Mouse (Mus musculus) hindbrain, embryonic 14.5 days (tissue): ENCODE measurements around the gene Snhg11. TPM values are rescaled to one million over a fixed set of nuclear protein-coding genes. Genes with fewer than 3 reads are reported as not detected.

ENCODE experiments used
- ATAC-seq: fragments of 200-750 bp; cut with Nextera tagmentation; 2 replicates; pipeline ENCODE4 v1.8.0; 2017; ENCODE audit warnings: moderate number of reproducible peaks, mild to moderate bottlenecking, moderate TSS enrichment, moderate library complexity; ENCODE audit not compliant: low FRiP score
- DNase-seq: peaks from one replicate; pipeline ENCODE4 v3.0.0-alpha.2; 2015; ENCODE audit warnings: low spot score
- H3K27ac ChIP-seq: fragments of 300-500 bp; sonication (generic); 2 replicates; pipeline ENCODE4 v1.5.1; 2014; ENCODE audit warnings: mild to moderate bottlenecking, moderate library complexity
- H3K27me3 ChIP-seq: fragments of 300-500 bp; sonication (generic); 2 replicates; pipeline ENCODE4 v1.6.1; 2014; ENCODE audit warnings: mild to moderate bottlenecking, low read length, mixed read lengths; ENCODE audit not compliant: control insufficient read depth, insufficient read depth
- H3K36me3 ChIP-seq: fragments of 300-500 bp; sonication (generic); replicated peaks from 2 replicates; pipeline ENCODE4 v1.6.1; 2014; ENCODE audit not compliant: control insufficient read depth, insufficient read depth
- H3K4me1 ChIP-seq: fragments of 300-500 bp; sonication (generic); replicated peaks from 2 replicates; pipeline ENCODE4 v1.6.1; 2014; ENCODE audit warnings: antibody characterized with exemption, low read length, mixed read lengths; ENCODE audit not compliant: control insufficient read depth, insufficient read depth
- H3K4me2 ChIP-seq: fragments of 300-500 bp; sonication (generic); replicated peaks from 2 replicates; pipeline ENCODE4 v1.6.1; 2014; ENCODE audit warnings: mild to moderate bottlenecking, moderate library complexity
- H3K4me3 ChIP-seq: fragments of 300-500 bp; sonication (generic); replicated peaks from 2 replicates; pipeline ENCODE4 v1.5.1; 2014; ENCODE audit warnings: mild to moderate bottlenecking, low read length
- H3K9ac ChIP-seq: fragments of 300-500 bp; sonication (generic); 2 replicates; pipeline ENCODE4 v1.6.1; 2014
- H3K9me3 ChIP-seq: fragments of 300-500 bp; sonication (generic); 2 replicates; pipeline ENCODE4 v1.6.1; 2016; ENCODE audit warnings: low read length; ENCODE audit not compliant: control insufficient read depth
- WGBS: fragments of 180-500 bp; shearing (Covaris S2); extraction: QIAGEN DNeasy Blood & Tissue Kit; methylation state at CpG from one replicate; pipeline ENCODE4 v1.1.7; 2014; 5-methylcytosine and 5-hydroxymethylcytosine counted together
- polyA plus RNA-seq: library from polyadenylated mRNA; unstranded; fragments of >200 nt; fragmentation: Nextera tagmentation; extraction: Ambion mirVana; gene quantifications from 2 replicates; pipeline ENCODE4 v1.2.1, GENCODE M21; 2014

Snhg11 gene
- polyA plus RNA-seq, 1 experiment from 2014 or later: 543 TPM

DNA sequence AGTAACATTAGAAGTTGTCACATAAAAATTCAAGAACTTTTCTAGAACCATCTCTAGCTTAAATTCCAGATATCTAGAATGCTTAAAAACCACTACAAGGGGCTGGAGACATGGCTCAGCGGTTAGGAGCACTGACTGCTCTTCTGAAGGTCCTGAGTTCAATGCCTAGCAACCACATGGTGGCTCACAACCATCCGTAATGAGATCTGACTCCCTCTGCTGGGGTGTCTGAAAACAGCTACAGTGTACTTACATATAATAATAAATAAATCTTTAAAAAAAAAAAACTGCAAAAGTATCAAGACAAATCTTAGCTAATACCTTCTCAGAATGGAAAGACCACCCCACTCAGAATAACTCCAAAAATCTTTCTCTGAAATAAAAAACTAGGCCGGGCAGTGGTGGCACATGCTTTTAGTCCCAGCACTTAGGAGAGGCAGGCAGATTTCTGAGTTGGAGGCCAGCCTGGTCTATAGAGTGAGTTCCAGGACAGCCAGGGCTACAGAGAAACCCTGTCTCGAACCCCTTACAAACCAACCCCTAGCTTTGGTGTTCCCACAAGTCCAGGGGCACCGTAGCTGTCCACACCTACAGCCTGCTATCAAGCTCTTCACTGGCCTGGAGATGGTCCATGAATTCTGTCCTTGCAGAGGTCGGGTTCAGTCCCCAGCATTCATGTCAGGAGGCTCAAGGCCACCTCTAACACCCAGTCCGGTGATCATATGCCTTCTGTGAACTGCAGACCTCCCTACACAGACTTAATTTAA, 20.9 kb upstream of the Snhg11 start:
- Histone ChIP-seq H3K4me3 (no peak overlapping the region), H3K36me3 (peaks cover 66% of the 10 kb centered on the region), H3K4me2 (no peak overlapping the region), H3K9me3 (no peaks in the 10 kb centered on the region), H3K4me1 (peaks cover under 1% of the 10 kb centered on the region; the same call in 1 of the 2 replicates), H3K27me3 (no peaks in the 10 kb centered on the region), H3K9ac (no peak overlapping the region), H3K27ac (no peak overlapping the region)
- 77% methylated on average over 7 of the region's 7 CpGs for WGBS
- DNase-seq: no peak
- ATAC-seq: no peak

DNA sequence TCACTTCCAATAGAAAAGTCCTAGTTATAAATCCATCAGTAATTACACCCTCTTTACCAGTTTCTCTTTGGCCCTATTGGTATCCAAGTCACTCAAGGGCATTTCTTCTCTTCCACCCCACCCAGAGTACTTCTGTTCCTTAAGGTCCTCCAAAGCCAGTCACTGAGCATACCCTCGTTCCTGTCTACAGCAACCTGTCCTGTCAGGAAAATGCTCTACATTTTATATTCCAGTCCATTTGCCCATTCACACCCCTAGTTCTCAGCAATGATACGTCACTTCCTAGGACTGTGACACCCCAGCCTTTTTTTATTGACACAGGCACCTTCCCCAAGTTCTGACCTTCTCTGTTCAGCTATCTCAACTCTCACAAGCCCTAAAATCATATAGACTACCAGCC, 20.2 kb upstream of the Snhg11 start:
- H3K27ac ChIP-seq: no peak overlapping the region
- H3K36me3 ChIP-seq: peaks cover 72% of the 10 kb centered on the region
- no peak for ATAC-seq
- H3K4me2 ChIP-seq: no peak overlapping the region
- peaks cover 8% of the 10 kb centered on the region for H3K4me1 ChIP-seq
- DNase-seq: no peak
- H3K9ac ChIP-seq: no peak overlapping the region
- no peak overlapping the region for H3K4me3 ChIP-seq
- no peaks in the 10 kb centered on the region for H3K27me3 ChIP-seq
- H3K9me3 ChIP-seq: no peaks in the 10 kb centered on the region
- 94% methylated on average over 2 of the region's 2 CpGs for WGBS

DNA sequence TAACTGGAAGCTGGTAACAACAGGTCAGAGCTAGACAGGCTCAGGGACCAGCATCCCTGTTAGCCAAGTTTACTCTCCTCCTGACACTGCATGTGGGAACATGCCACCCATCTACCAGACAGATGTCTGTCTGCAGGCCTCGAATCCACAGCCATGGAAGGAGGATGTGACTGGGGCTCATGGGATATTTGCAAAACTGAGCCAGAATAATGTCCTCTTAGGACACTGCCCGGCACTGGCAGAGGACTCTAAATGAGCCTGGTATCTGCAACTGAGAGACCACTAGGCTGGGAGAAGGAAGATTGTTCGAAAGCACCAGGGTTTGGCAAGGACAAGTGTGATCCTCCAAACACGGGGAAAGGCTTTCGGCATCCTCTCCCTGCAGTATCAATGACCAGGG, 19.3 kb upstream of the Snhg11 start:
- H3K27me3 ChIP-seq: no peaks in the 10 kb centered on the region
- no peak overlapping the region for H3K27ac ChIP-seq
- no peak overlapping the region for H3K4me2 ChIP-seq
- peaks cover 14% of the 10 kb centered on the region for H3K4me1 ChIP-seq
- no peak overlapping the region for H3K9ac ChIP-seq
- no peaks in the 10 kb centered on the region for H3K9me3 ChIP-seq
- H3K36me3 ChIP-seq: peaks cover 72% of the 10 kb centered on the region
- 96% methylated on average over 5 of the region's 5 CpGs for WGBS
- DNase-seq (no peak), ATAC-seq (no peak)
- no peak overlapping the region for H3K4me3 ChIP-seq

DNA sequence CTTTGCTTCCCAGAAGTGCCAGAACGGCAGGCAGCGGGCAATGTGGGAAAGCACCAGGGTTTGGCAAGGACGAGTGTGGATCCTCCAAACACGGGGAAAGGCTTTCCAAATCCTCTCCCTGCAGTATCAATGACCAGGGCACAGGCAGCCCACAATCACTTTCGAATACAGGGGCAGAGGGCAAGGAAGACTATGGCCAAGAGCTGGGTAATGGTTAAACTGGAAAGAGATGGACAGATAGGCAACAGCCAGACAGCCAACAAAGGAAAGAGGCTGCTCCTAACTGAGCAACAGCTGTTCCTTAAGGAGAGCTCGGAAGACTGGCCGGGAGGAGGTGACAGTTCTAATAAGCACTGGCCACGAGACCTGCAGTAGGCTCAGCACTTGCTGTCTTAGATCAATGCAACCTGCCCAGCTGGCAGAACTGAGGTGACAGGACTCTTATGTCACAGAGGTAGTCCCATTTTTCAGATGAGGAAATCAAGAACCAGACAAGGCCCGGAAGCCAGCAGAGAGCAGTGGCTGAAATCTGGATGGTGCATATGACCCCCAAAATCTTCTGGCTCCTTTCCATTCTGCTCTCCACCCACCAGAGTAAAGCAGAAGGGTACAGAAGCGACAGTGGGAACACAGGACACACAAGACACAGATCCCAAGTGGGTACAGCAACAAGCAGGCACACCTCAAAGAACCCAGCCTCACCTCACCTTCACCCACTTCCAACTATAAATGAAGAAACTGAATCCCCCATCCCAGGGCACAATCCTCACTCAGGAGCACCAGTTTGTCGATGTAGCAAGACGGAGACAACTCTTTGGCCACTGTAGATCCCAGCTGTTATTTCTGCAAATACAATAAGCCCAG, 15.4 kb upstream of the Snhg11 start:
- Histone ChIP-seq H3K27me3 (no peaks in the 10 kb centered on the region; the same call in 1 of the 2 replicates), H3K9ac (peak overlapping the region; percentile 92), H3K27ac (no peak overlapping the region), H3K4me1 (peaks cover 14% of the 10 kb centered on the region), H3K4me2 (peak overlapping the region; percentile 94), H3K9me3 (no peaks in the 10 kb centered on the region), H3K36me3 (peaks cover 52% of the 10 kb centered on the region), H3K4me3 (peak overlapping the region; percentile 91)
- WGBS: 73% methylated on average over 12 of the region's 12 CpGs
- DNase-seq (no peak), ATAC-seq (no peak)

DNA sequence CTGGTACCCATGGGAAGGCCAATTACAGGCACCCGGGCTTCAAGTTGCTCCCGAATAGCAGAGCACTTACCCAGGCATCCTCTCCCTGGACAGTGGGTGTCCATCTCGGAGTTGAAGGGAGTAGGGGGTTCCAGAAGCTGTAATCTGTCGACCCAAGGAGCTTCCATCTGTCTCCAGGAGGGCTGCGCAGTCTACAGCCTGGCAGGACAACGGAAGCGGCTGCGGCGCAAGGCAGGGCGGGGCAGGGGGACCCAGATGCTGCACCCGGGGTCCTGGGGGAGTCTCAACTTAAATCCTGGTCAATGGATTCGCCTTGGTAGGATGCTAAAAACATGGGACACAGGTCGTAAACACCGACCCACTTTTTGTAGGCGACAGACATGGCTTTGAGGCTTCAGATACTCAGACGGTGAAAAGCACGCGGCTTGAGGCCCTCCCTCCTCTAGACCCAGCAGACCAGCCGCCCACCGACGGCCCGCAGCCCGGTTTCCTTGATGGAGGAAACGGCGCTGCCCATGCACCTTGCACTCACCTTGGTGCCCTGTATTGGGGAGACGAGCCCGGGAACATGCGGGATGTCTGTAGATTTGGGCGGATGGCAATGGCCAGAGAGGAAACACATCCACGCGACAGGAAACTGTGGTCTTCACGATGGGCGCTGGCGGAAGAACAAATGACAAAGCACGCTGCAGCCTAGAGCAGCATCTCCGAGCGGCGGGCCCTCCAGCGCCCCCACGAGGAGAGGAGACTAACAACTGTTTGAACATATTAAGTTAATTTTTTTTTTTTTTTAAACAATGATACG, 14.4 kb upstream of the Snhg11 start:
- Histone ChIP-seq H3K4me1 (peaks cover 14% of the 10 kb centered on the region), H3K27me3 (no peaks in the 10 kb centered on the region; the same call in 1 of the 2 replicates), H3K9me3 (no peaks in the 10 kb centered on the region), H3K9ac (peak overlapping the region; percentile 92), H3K36me3 (peaks cover 41% of the 10 kb centered on the region), H3K4me3 (peak overlapping the region; percentile 91), H3K4me2 (peak overlapping the region; percentile 94), H3K27ac (peak overlapping the region; percentile 58)
- peak; percentile 95 for DNase-seq
- peak; percentile 89 for ATAC-seq
- under 1% methylated on average over 41 of the region's 41 CpGs for WGBS

DNA sequence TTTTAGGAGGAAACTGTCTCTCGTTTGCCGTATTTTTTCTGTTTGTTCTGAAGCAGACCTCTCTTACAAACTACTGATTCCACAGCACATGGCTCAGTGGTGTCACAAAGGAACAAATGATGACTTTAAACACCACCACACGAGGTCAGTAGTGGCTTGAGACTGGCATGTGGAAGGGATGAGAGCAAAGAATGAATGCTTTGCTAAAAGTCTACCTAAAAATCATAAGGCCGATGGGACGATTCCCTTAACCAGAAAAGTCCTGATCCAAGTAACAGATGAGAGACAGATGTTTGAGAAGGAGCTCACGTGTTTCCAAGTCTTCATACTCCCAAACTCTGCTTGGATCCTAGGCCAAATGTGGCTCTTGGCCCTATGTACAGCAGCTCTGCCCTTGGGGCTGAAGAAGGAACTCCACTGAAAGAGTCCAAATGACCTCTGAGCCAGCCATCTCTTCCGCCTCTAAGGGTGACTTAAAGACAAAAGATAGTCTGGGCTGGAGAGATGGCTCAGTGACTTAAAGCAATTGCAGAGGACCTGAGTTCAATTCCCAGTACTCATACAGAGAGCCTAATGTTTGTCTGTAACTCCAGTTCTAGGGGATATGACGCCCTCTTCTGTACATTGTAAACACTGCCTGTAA, 13.6 kb upstream of the Snhg11 start:
- Histone ChIP-seq H3K9me3 (no peaks in the 10 kb centered on the region), H3K9ac (no peak overlapping the region), H3K27ac (peak overlapping the region; percentile 58), H3K4me2 (peak overlapping the region; percentile 94), H3K4me3 (peak overlapping the region; percentile 91; the same call in 1 of the 2 replicates), H3K4me1 (peaks cover 14% of the 10 kb centered on the region), H3K27me3 (no peaks in the 10 kb centered on the region; the same call in 1 of the 2 replicates), H3K36me3 (peaks cover 34% of the 10 kb centered on the region)
- no peak for DNase-seq
- no peak for ATAC-seq
- WGBS: 41% methylated on average over 8 of the region's 8 CpGs

DNA sequence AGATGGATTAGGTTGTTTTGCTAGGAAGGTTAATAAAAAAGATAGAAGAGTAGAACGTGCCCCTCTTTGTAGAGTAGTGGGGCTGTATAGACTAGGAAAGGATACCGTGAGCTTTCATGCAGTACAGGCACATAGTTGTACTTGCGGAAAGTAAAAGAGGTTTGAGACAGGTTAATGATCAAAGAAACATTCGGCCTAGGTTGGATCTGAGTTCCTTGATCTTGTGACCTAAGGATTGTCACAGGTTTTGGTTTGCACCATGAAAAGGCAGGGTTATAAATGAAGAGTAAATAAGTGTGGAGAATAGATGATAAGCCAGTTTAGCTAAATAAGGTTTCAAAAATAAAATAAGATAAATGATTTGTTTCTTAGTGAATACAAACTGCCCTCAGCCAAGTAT, 11.3 kb upstream of the Snhg11 start:
- H3K27ac ChIP-seq: no peak overlapping the region
- no peak overlapping the region for H3K4me3 ChIP-seq
- no peak overlapping the region for H3K9ac ChIP-seq
- no peaks in the 10 kb centered on the region for H3K9me3 ChIP-seq
- H3K27me3 ChIP-seq: no peaks in the 10 kb centered on the region; the same call in 1 of the 2 replicates
- no peak overlapping the region for H3K4me2 ChIP-seq
- peaks cover 14% of the 10 kb centered on the region for H3K4me1 ChIP-seq
- WGBS: 82% methylated on average over 4 of the region's 4 CpGs
- DNase-seq (no peak), ATAC-seq (no peak)
- peaks cover 10% of the 10 kb centered on the region for H3K36me3 ChIP-seq

DNA sequence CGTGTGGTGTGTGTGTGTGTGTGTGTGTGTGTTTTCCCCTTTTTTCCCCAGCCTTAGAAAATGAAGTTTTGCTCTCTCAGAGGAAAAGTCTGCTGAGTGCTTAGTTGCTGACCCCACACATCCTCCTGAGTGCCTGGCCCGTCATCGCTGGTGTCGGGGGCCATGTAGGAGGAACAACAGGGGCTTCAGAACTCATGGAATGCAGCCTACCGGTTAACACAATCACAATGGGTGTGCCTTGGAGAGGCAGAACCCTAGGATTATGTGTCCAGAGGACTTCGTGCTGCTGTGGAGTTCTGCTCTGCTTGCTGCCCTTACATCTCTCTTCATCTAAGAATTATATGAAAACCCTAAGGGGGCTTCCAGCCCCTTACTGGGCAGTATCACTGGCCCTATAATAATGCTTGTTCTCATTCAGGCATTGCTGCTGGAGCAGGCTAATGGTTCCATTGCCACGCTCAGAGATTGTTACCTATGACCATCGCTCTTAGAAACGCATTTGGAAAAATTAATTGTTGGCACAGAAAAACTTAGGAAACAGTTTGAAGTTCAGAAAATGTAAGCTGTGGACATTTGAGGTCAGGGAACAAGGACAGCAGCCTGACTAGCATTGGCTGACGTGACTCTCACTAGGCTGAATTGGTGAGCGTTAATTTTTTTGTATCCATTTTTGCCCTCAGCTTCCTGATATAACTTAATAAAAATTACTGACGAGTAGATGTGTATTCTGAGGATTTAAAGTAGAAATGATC, 10.2 kb upstream of the Snhg11 start:
- Histone ChIP-seq H3K9me3 (no peaks in the 10 kb centered on the region), H3K27ac (no peak overlapping the region), H3K4me1 (peaks cover 6% of the 10 kb centered on the region), H3K4me3 (no peak overlapping the region), H3K36me3 (no peaks in the 10 kb centered on the region), H3K27me3 (no peaks in the 10 kb centered on the region; the same call in 1 of the 2 replicates), H3K4me2 (no peak overlapping the region), H3K9ac (no peak overlapping the region)
- no peak for DNase-seq
- ATAC-seq: no peak
- 75% methylated on average over 12 of the region's 12 CpGs for WGBS
